Mouse (Mus musculus) liver, embryonic 11.5 days (tissue): Measurements from ENCODE around the gene Rapsn. TPM values are rescaled to one million over a fixed set of nuclear protein-coding genes. Genes with fewer than 3 reads are reported as not detected.
"Not testable (repeated sequence)": the region's sequence is repeated elsewhere in the genome, so short reads cannot be mapped to it uniquely, and the experiment has no call there.

Experiments used
- ATAC-seq: fragments of 200-750 bp; cut with Nextera tagmentation; replicated peaks from 2 replicates; pipeline ENCODE4 v1.8.0; 2017; ENCODE audit warnings: moderate number of reproducible peaks, mild to moderate bottlenecking, moderate TSS enrichment, moderate library complexity; ENCODE audit not compliant: low FRiP score
- DNase-seq: peaks from one replicate; pipeline ENCODE4 v3.0.0-alpha.2; 2017; ENCODE audit warnings: low spot score
- H3K27ac ChIP-seq: fragments of 300-500 bp; sonication (generic); 2 replicates; pipeline ENCODE4 v1.5.1; 2014; ENCODE audit warnings: mild to moderate bottlenecking, low read depth, low read length, control low read depth
- H3K27me3 ChIP-seq: fragments of 300-500 bp; sonication (generic); replicated peaks from 2 replicates; pipeline ENCODE4 v1.6.1; 2014; ENCODE audit warnings: low read length, mixed read lengths; ENCODE audit not compliant: control insufficient read depth, insufficient read depth
- H3K36me3 ChIP-seq: fragments of 300-500 bp; sonication (generic); 2 replicates; pipeline ENCODE4 v1.6.1; 2014; ENCODE audit warnings: mild to moderate bottlenecking, low read length, moderate library complexity, mixed read lengths; ENCODE audit not compliant: control insufficient read depth, insufficient read depth
- H3K4me1 ChIP-seq: fragments of 300-500 bp; sonication (generic); replicated peaks from 2 replicates; pipeline ENCODE4 v1.6.1; 2014; ENCODE audit warnings: low read length, mixed read lengths; ENCODE audit not compliant: control insufficient read depth, insufficient read depth
- H3K4me2 ChIP-seq: fragments of 300-500 bp; sonication (generic); 2 replicates; pipeline ENCODE4 v1.6.1; 2014; ENCODE audit warnings: mild to moderate bottlenecking, control low read depth, moderate library complexity
- H3K4me3 ChIP-seq: fragments of 300-500 bp; sonication (generic); 2 replicates; pipeline ENCODE4 v1.5.1; 2014; ENCODE audit warnings: low read depth, low read length, control low read depth
- H3K9ac ChIP-seq: fragments of 300-500 bp; sonication (generic); 2 replicates; pipeline ENCODE4 v1.6.1; 2014; ENCODE audit warnings: low read depth, low read length, control low read depth
- H3K9me3 ChIP-seq: fragments of 300-500 bp; sonication (generic); 2 replicates; pipeline ENCODE4 v1.6.1; 2016; ENCODE audit warnings: low read length, inconsistent platforms, mixed read lengths; ENCODE audit not compliant: control insufficient read depth
- WGBS: fragments of 180-500 bp; shearing (Covaris S2); extraction: QIAGEN DNeasy Blood & Tissue Kit; methylation state at CpG from one replicate; pipeline ENCODE4 v1.1.7; 2014; 5-methylcytosine and 5-hydroxymethylcytosine counted together
- polyA plus RNA-seq: library from polyadenylated mRNA; unstranded; fragments of >200 nt; fragmentation: Nextera tagmentation; extraction: Ambion mirVana; gene quantifications from 2 replicates; pipeline ENCODE4 v1.2.1, GENCODE M21; 2014

Gene Rapsn
- polyA plus RNA-seq, 1 experiment from 2014 or later, result 1.4 TPM

DNA sequence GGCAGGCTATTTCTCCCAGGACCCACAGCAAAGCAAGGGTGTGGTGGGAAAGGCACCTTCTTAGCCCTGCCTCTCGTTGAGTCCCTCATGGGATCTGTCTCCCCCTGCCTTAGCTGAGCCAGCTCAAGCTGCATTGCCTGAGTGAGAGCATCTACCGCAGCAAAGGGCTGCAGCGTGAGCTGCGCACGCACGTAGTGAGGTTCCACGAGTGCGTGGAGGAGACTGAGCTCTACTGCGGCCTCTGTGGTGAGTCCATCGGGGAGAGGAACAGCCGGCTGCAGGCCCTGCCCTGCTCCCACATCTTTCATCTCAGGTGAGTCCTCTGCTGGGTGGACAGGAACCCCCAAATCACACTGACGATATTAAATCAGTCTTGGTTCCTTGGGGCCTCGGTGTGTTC is 9.3 kb downstream of the Rapsn start:
- no peaks in the 10 kb centered on the region for H3K27me3 ChIP-seq
- DNase-seq (no peak), ATAC-seq (no peak)
- H3K9me3 ChIP-seq, result no peaks in the 10 kb centered on the region
- H3K27ac ChIP-seq, result no peak overlapping the region
- H3K4me1 ChIP-seq, result peaks cover 20% of the 10 kb centered on the region
- H3K4me2 ChIP-seq, result no peak overlapping the region
- no peak overlapping the region for H3K4me3 ChIP-seq
- H3K9ac ChIP-seq, result no peak overlapping the region
- WGBS, result 79% methylated on average over 13 of the region's 13 CpGs
- no peaks in the 10 kb centered on the region for H3K36me3 ChIP-seq

DNA sequence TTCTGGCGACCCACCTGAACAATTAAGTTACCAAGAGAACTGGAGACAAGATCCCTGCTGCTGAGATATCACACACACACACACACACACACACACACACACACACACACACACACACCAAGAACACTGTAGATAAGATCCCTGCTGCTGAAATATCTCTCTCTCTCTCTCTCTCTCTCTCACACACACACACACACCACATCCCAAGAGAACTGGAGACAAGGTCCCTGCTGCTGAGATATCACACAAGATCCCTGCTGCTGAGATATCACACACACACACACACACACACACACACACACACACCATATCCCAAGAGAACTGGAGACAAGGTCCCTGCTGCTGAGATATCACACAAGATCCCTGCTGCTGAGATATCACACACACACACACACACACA is 10.4 kb downstream of the Rapsn start:
- not testable (repeated sequence) for H3K4me2 ChIP-seq, H3K27me3 ChIP-seq, H3K4me3 ChIP-seq, H3K9me3 ChIP-seq, H3K9ac ChIP-seq, H3K36me3 ChIP-seq, DNase-seq
- ATAC-seq, result peak; percentile 72
- WGBS, result 56% methylated on average over 1 of the region's 1 CpGs
- Histone ChIP-seq H3K4me1 (peaks cover 20% of the 10 kb centered on the region), H3K27ac (peak overlapping the region; percentile 59)

DNA sequence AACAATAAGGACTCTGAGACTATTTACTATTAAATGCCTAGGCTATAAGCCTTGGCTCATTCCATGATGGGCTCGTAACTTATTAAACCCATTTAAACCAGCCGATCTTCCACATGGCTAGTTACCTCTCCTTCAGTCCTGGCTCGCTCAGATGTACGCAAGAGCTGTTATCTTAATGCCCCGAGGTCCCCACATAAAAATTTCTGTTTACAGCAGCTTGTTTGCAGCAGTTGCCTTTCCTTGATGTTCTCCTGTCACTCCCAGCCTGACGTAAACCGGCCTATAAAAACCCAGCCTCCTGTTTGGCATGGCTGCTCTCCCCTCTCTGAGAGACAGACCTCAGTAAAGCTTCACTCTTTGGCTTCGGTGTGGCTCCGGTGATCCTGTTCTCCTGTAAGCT is 11.9 kb downstream of the Rapsn start:
- H3K9ac ChIP-seq, result no peak overlapping the region
- no peak overlapping the region for H3K4me2 ChIP-seq
- ATAC-seq (no peak), DNase-seq (no peak)
- peaks cover 21% of the 10 kb centered on the region for H3K4me1 ChIP-seq
- H3K27ac ChIP-seq, result no peak overlapping the region
- H3K4me3 ChIP-seq, result no peak overlapping the region
- no peaks in the 10 kb centered on the region for H3K36me3 ChIP-seq
- H3K27me3 ChIP-seq, result no peaks in the 10 kb centered on the region
- H3K9me3 ChIP-seq, result no peaks in the 10 kb centered on the region
- WGBS, result 77% methylated on average over 9 of the region's 9 CpGs

DNA sequence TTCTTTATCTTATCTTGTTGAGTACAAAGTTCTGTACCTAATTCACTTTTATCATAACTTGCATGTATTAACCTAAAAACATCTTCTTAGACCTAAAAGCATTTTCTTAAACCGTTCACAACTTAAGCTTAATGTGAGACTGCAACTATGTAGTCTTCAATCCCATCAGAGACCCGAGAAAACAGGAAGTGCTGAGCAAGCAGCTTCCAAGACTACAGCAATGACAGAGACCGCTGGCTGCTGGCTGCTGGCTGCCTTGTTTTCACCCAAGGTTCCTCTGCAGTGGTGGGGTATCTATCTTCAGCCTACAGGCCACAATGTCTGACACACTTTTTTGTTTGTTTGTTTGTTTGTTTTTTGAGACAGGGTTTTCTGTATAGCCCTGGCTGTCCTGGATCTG is 16.5 kb downstream of the Rapsn start:
- peaks cover 19% of the 10 kb centered on the region for H3K36me3 ChIP-seq
- H3K4me1 ChIP-seq, result peaks cover 17% of the 10 kb centered on the region
- no peak for DNase-seq
- H3K9ac ChIP-seq, result no peak overlapping the region
- H3K9me3 ChIP-seq, result no peaks in the 10 kb centered on the region
- no peak for ATAC-seq
- no peak overlapping the region for H3K4me2 ChIP-seq
- no peaks in the 10 kb centered on the region for H3K27me3 ChIP-seq
- H3K4me3 ChIP-seq, result no peak overlapping the region
- H3K27ac ChIP-seq, result no peak overlapping the region
- 52% methylated on average over 3 of the region's 3 CpGs for WGBS

- Histone ChIP-seq H3K4me2 (peak overlapping the region; percentile 93), H3K4me3 (peak overlapping the region; percentile 96; the same call in 1 of the 2 replicates), H3K36me3 (peaks cover 24% of the 10 kb centered on the region), H3K9ac (no peak overlapping the region), H3K27me3 (no peaks in the 10 kb centered on the region), H3K27ac (no peak overlapping the region), H3K4me1 (peaks cover 16% of the 10 kb centered on the region), H3K9me3 (no peaks in the 10 kb centered on the region)
- no peak for ATAC-seq
- no peak for DNase-seq
- WGBS, result 50% methylated on average over 2 of the region's 2 CpGs
Measured at GRCm38 (mm10) chr2:91052752-91053151, 17.3 kb downstream of the Rapsn start.

DNA sequence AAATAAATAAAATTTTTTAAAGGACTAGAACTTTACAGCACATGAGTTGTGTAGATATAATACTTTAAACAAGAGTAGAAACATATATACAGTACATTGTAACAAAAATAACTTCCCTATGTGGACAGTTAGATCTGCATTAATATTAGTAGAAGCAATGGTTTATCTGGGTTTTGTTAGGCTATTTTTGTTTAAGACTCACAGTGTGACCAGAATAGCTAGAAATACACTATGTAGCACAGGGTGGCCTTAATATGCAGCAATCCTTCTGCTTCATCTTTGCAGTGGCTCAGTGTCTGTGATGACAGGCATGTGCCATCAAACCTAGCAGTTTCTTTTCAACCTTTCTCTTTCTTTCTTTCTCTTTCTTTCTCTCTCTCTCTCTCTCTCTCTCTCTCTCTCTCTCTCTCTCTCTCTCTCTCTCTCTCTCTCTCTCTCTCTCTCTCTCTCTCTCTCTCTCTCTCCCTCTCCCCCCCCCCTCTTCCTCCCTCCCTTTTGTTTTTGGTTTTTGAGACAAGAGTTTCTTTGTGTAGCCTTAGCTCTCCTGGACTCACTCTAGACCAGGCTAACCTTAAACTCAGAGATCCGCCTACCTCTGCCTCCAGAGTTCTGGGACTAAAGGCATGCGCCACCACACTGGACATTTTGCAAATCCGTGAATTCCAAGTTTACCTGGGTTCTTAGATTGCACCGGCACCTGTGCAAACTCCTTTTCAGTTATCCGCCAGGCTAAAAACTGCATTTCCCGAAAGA is 17.9 kb downstream of the Rapsn start:
- Histone ChIP-seq H3K27ac (peak overlapping the region; percentile 81), H3K27me3 (no peaks in the 10 kb centered on the region), H3K36me3 (peaks cover 26% of the 10 kb centered on the region), H3K4me3 (peak overlapping the region; percentile 96), H3K9me3 (no peaks in the 10 kb centered on the region), H3K4me2 (peak overlapping the region; percentile 93), H3K9ac (peak overlapping the region; percentile 90), H3K4me1 (peaks cover 16% of the 10 kb centered on the region)
- DNase-seq, result no peak
- peak; percentile 50 for ATAC-seq
- WGBS, result 0% methylated on average over 6 of the region's 6 CpGs

GRCm38 (mm10) chr2:91053934-91054382 is 18.5 kb downstream of the Rapsn start, which contains the start of gene Psmc3:
Psmc3 (plus strand) TSS chr2:91054009.
- Histone ChIP-seq H3K4me2 (peak within 1 kb of the TSS; percentile 93), H3K9me3 (no peaks in the 10 kb centered on the region), H3K9ac (peak within 1 kb of the TSS; percentile 90), H3K27me3 (no peaks in the 10 kb centered on the region), H3K36me3 (peaks cover 29% of the 10 kb centered on the region), H3K27ac (peak within 1 kb of the TSS; percentile 81), H3K4me1 (peaks cover 16% of the 10 kb centered on the region), H3K4me3 (peak within 1 kb of the TSS; percentile 96)
- WGBS, result under 1% methylated on average over 40 of the region's 40 CpGs
- DNase-seq (peak; percentile 93), ATAC-seq (peak; percentile 98)

GRCm38 (mm10) chr2:91058435-91058834 is 23.0 kb downstream of the Rapsn start:
- Histone ChIP-seq H3K4me1 (peaks cover 23% of the 10 kb centered on the region), H3K4me2 (no peak overlapping the region), H3K9ac (no peak overlapping the region), H3K27me3 (no peaks in the 10 kb centered on the region), H3K27ac (no peak overlapping the region), H3K4me3 (no peak overlapping the region), H3K36me3 (peaks cover 50% of the 10 kb centered on the region), H3K9me3 (no peaks in the 10 kb centered on the region)
- WGBS, result 94% methylated on average over 5 of the region's 5 CpGs
- DNase-seq (no peak), ATAC-seq (no peak)

- H3K27me3 ChIP-seq, result no peaks in the 10 kb centered on the region
- no peaks in the 10 kb centered on the region for H3K9me3 ChIP-seq
- DNase-seq, result no peak
- 90% methylated on average over 2 of the region's 2 CpGs for WGBS
- H3K4me1 ChIP-seq, result peaks cover 23% of the 10 kb centered on the region
- no peak overlapping the region for H3K27ac ChIP-seq
- no peak for ATAC-seq
- H3K9ac ChIP-seq, result no peak overlapping the region
- no peak overlapping the region for H3K4me3 ChIP-seq
- no peak overlapping the region for H3K4me2 ChIP-seq
- H3K36me3 ChIP-seq, result peaks cover 53% of the 10 kb centered on the region
Measured at GRCm38 (mm10) chr2:91059376-91059775, 24.0 kb downstream of the Rapsn start.
